Mouse (Mus musculus) liver, adult 2 months (tissue): Measurements from ENCODE around the gene Klhdc2.

Source experiments
- CTCF ChIP-seq: fragments of 200-500 bp; IDR thresholded peaks from 2 replicates; pipeline ENCODE4 v1.5.1; 2011; ENCODE audit warnings: low read depth, low read length, control low read depth
- POLR2A ChIP-seq: fragments of 200-500 bp; IDR thresholded peaks from 2 replicates; pipeline ENCODE4 v1.6.1; 2011; ENCODE audit warnings: low read length, control low read depth; ENCODE audit not compliant: insufficient read depth; ENCODE audit errors: extremely low read depth

GRCm38 (mm10) chr12:69309659-69310058, 13.2 kb downstream of the Klhdc2 start:
- TF ChIP-seq CTCF: no peak
- TF ChIP-seq POLR2A: no peak
